In the genomic region with DNA sequence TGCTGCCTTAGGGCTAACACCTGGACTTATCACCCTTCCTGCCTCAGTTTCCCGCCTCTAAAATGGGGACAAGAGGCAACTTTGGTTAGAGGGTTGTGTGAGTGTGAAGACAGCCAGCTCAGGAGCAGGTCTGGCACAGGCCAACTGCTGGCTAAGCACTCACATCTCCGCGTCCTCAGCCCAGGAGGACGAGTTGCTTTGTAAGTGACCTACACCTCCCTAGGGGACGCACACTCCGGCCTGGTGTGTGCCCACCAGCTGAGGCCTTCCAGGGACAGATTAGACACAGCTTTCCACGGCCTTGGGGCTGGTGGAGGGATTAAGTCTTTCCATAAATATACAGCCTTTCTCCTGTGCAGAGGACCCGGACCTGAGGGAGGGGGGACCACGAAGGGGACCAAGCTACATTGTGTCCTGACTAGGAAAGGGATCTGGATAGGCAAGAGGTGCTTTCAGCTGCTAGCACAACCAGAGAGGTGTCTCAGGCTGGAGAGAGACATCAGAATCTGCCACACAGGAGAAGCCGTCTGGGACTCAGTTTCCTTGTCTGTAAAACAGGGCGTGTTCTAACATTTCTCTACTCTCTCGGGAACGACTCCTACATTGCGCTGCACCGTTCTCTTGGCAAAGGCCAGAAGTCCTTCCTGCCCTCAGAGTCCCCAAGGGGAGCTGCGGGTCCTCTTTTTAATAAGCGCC, we compare ENCODE assay signal across 8 mouse cellular contexts. TPM values are rescaled to one million over a fixed set of nuclear protein-coding genes. Genes with fewer than 3 reads are reported as not detected.
DNase-seq lines count a peak whose midpoint lies in the region; ATAC-seq and TF ChIP-seq lines count a peak whose summit lies in the region.

No protein-coding gene starts in this region.

- ATAC-seq in lung, postnatal 0 days: no peak
- ATAC-seq in liver, embryonic 11.5 days (replicated peaks; ENCODE audit: low FRiP score): no peak
- ATAC-seq in stomach, postnatal 0 days (ENCODE audit: low FRiP score, low TSS enrichment): no peak
- ATAC-seq in frontal cortex, adult (ENCODE audit: low TSS enrichment): no peak

- H3K36me3 ChIP-seq in lung, postnatal 0 days (ENCODE audit: insufficient read depth, low read length): no peaks in the 10 kb centered on the region
- no peaks in the 10 kb centered on the region for H3K36me3 ChIP-seq in liver, embryonic 11.5 days (ENCODE audit: control insufficient read depth, insufficient read depth, low read length)
- H3K36me3 ChIP-seq in stomach, postnatal 0 days (ENCODE audit: control insufficient read depth, insufficient read depth, low read length): no peaks in the 10 kb centered on the region

- no peak for TF ChIP-seq EP300 in lung, postnatal 0 days (IDR thresholded peaks at IDR 0.05)
- no peak for TF ChIP-seq EP300 in stomach, postnatal 0 days (optimal IDR thresholded peaks at IDR 0.05)

- H3K4me1 ChIP-seq in lung, postnatal 0 days (ENCODE audit: insufficient read depth, low read depth, low read length): no peaks in the 10 kb centered on the region
- peaks cover 8% of the 10 kb centered on the region for H3K4me1 ChIP-seq in liver, embryonic 11.5 days (replicated peaks; ENCODE audit: control insufficient read depth, insufficient read depth, low read length)
- peaks cover 3% of the 10 kb centered on the region; the same call in 1 of the 2 replicates for H3K4me1 ChIP-seq in stomach, postnatal 0 days (replicated peaks; ENCODE audit: control insufficient read depth, insufficient read depth)

- TF ChIP-seq CTCF in lung, postnatal 0 days (IDR thresholded peaks at IDR 0.05): no peak
- no peak for TF ChIP-seq CTCF in stomach, postnatal 0 days (IDR thresholded peaks at IDR 0.05; ENCODE audit: low read depth)

- H3K27me3 ChIP-seq in lung, postnatal 0 days (replicated peaks; ENCODE audit: insufficient read depth, low read length): 0 out of 2 replicates have a peak, but pooled peaks cover 8% of the 10 kb centered on the region
- peaks cover 49% of the 10 kb centered on the region for H3K27me3 ChIP-seq in liver, embryonic 11.5 days (replicated peaks; ENCODE audit: control insufficient read depth, insufficient read depth, low read length)
- no peaks in the 10 kb centered on the region for H3K27me3 ChIP-seq in stomach, postnatal 0 days (ENCODE audit: control insufficient read depth, insufficient read depth, low read length)

- H3K27ac ChIP-seq in lung, postnatal 0 days (ENCODE audit: low read length): no peak overlapping the region
- H3K27ac ChIP-seq in liver, embryonic 11.5 days (ENCODE audit: low read depth, low read length): no peak overlapping the region
- H3K27ac ChIP-seq in stomach, postnatal 0 days (replicated peaks): no peak overlapping the region

- H3K4me2 ChIP-seq in lung, postnatal 0 days (replicated peaks; ENCODE audit: low read depth, low read length): peak overlapping the region; percentile 96
- peak overlapping the region; percentile 99 for H3K4me2 ChIP-seq in liver, embryonic 11.5 days
- peak overlapping the region; percentile 96 for H3K4me2 ChIP-seq in stomach, postnatal 0 days (replicated peaks; ENCODE audit: low read depth)

- peak overlapping the region; percentile 45; the same call in 1 of the 2 replicates for H3K4me3 ChIP-seq in lung, postnatal 0 days (ENCODE audit: low read depth, low read length)
- H3K4me3 ChIP-seq in liver, embryonic 11.5 days (ENCODE audit: low read depth, low read length): peak overlapping the region; percentile 56
- H3K4me3 ChIP-seq in stomach, postnatal 0 days (ENCODE audit: low read depth, low read length): peak overlapping the region; percentile 59; the same call in 1 of the 2 replicates

- WGBS in lung, postnatal 0 days: 49% methylated on average over 17 of the region's 17 CpGs
- whole genome bisulfite sequencing in liver, embryonic 11.5 days: 44% methylated on average over 17 of the region's 17 CpGs
- WGBS in stomach, postnatal 0 days: 43% methylated on average over 17 of the region's 17 CpGs

- H3K9me3 ChIP-seq in lung, postnatal 0 days (ENCODE audit: low read length): no peaks in the 10 kb centered on the region
- H3K9me3 ChIP-seq in liver, embryonic 11.5 days (ENCODE audit: control insufficient read depth, low read length): peaks cover 2% of the 10 kb centered on the region; the same call in 1 of the 2 replicates
- H3K9me3 ChIP-seq in stomach, postnatal 0 days (ENCODE audit: control insufficient read depth, low read length): no peaks in the 10 kb centered on the region

- no peak overlapping the region for H3K9ac ChIP-seq in lung, postnatal 0 days (replicated peaks; ENCODE audit: low read depth)
- no peak overlapping the region; the same call in 1 of the 2 replicates for H3K9ac ChIP-seq in liver, embryonic 11.5 days (ENCODE audit: low read depth, low read length)
- H3K9ac ChIP-seq in stomach, postnatal 0 days (ENCODE audit: low read length): no peak overlapping the region

- peak; percentile 39 for DNase-seq in adrenal gland, postnatal 10 days
- DNase-seq in adrenal gland, postnatal 4 days (ENCODE audit: low spot score in 2 of 2): no peak
- DNase-seq in lung, postnatal 0 days (ENCODE audit: low spot score): no peak
- DNase-seq in lung, postnatal 14 days: no peak
- no peak for DNase-seq in liver, embryonic 11.5 days (ENCODE audit: low spot score)
- no peak for DNase-seq in stomach, postnatal 0 days (ENCODE audit: low spot score)
- DNase-seq in cerebellum, postnatal 4 days (ENCODE audit: low spot score in 2 of 2): no peak

RNA-seq across cellular contexts. Expression of a gene that starts 14.3 kb away (rescaled TPM):
- total RNA-seq in adrenal gland, postnatal 10 days (2021): 10 to 100 TPM; 28.3 to 32.8 TPM
- total RNA-seq in adrenal gland, postnatal 4 days (2021): 1 to 10 TPM; 5.4 to 7.5 TPM
- polyA plus RNA-seq in lung, postnatal 0 days (2015; fragmentation: Nextera tagmentation; extraction: Ambion mirVana): 2.0 and 2.1 TPM in 2 replicates
- polyA plus RNA-seq in liver, embryonic 11.5 days (2014; fragmentation: Nextera tagmentation; extraction: Ambion mirVana): 1.6 and 4.1 TPM in 2 replicates
- 12.2 and 14.0 TPM in 2 replicates for polyA plus RNA-seq in stomach, postnatal 0 days (2015; fragmentation: Nextera tagmentation; extraction: Ambion mirVana)

RNA-seq across cellular contexts. Expression of a gene that starts 34.8 kb away (rescaled TPM):
- not detected for total RNA-seq in adrenal gland, postnatal 10 days (2021)
- under 1 TPM in 1 of 2 experiments, not detected in 1; 0.56 TPM for total RNA-seq in adrenal gland, postnatal 4 days (2021)
- polyA plus RNA-seq in lung, postnatal 0 days (2015; fragmentation: Nextera tagmentation; extraction: Ambion mirVana): 1.00 and 1.3 TPM in 2 replicates
- 0.69 and 2.4 TPM in 2 replicates for polyA plus RNA-seq in liver, embryonic 11.5 days (2014; fragmentation: Nextera tagmentation; extraction: Ambion mirVana)
- polyA plus RNA-seq in stomach, postnatal 0 days (2015; fragmentation: Nextera tagmentation; extraction: Ambion mirVana): 2.1 and 4.7 TPM in 2 replicates

RNA-seq across cellular contexts. Expression of a gene that starts 34.9 kb away (rescaled TPM):
- total RNA-seq in adrenal gland, postnatal 10 days (2021): 1,000 to 10,000 TPM; 2,747 to 2,903 TPM
- 1,000 to 10,000 TPM; 1,090 to 1,156 TPM for total RNA-seq in adrenal gland, postnatal 4 days (2021)
- 1,092 and 1,166 TPM in 2 replicates for polyA plus RNA-seq in lung, postnatal 0 days (2015; fragmentation: Nextera tagmentation; extraction: Ambion mirVana)
- polyA plus RNA-seq in liver, embryonic 11.5 days (2014; fragmentation: Nextera tagmentation; extraction: Ambion mirVana): 1,052 and 1,118 TPM in 2 replicates
- 1,419 and 1,437 TPM in 2 replicates for polyA plus RNA-seq in stomach, postnatal 0 days (2015; fragmentation: Nextera tagmentation; extraction: Ambion mirVana)

RNA-seq across cellular contexts. Expression of a gene that starts 35.3 kb away (rescaled TPM):
- total RNA-seq in adrenal gland, postnatal 10 days (2021): 100 to 1,000 TPM; 113 to 117 TPM
- 100 to 1,000 TPM; 101 to 112 TPM for total RNA-seq in adrenal gland, postnatal 4 days (2021)
- polyA plus RNA-seq in lung, postnatal 0 days (2015; fragmentation: Nextera tagmentation; extraction: Ambion mirVana): 131 and 137 TPM in 2 replicates
- polyA plus RNA-seq in liver, embryonic 11.5 days (2014; fragmentation: Nextera tagmentation; extraction: Ambion mirVana): 265 and 295 TPM in 2 replicates
- 149 and 162 TPM in 2 replicates for polyA plus RNA-seq in stomach, postnatal 0 days (2015; fragmentation: Nextera tagmentation; extraction: Ambion mirVana)

RNA-seq across cellular contexts. Expression of a gene that starts 44.0 kb away (rescaled TPM):
- total RNA-seq in adrenal gland, postnatal 10 days (2021): 10 to 100 TPM; 18.6 to 19.0 TPM
- total RNA-seq in adrenal gland, postnatal 4 days (2021): 10 to 100 TPM; 36.6 to 39.3 TPM
- 10.9 and 13.4 TPM in 2 replicates for polyA plus RNA-seq in lung, postnatal 0 days (2015; fragmentation: Nextera tagmentation; extraction: Ambion mirVana)
- 125 and 127 TPM in 2 replicates for polyA plus RNA-seq in liver, embryonic 11.5 days (2014; fragmentation: Nextera tagmentation; extraction: Ambion mirVana)
- polyA plus RNA-seq in stomach, postnatal 0 days (2015; fragmentation: Nextera tagmentation; extraction: Ambion mirVana): 31.0 and 35.5 TPM in 2 replicates
